Mouse (Mus musculus) spleen, adult 2 months (tissue): ENCODE data around the gene Hist2h2aa2. TPM values are rescaled to one million over a fixed set of nuclear protein-coding genes. Genes with fewer than 3 reads are reported as not detected.

Experiments used
- DNase-seq, 2 experiments: peaks; one replicate each; pipeline versions ENCODE4 v3.0.0 to v3.0.0-alpha.2; 2012 to 2021; ENCODE audit warnings: low spot score in 2 of 2, low read depth in 1 of 2
- H3K27ac ChIP-seq: fragments of 200-500 bp; 2 replicates; pipeline ENCODE4 v1.5.1; 2012; ENCODE audit warnings: low read length, inconsistent platforms; ENCODE audit not compliant: insufficient read depth
- H3K27me3 ChIP-seq: fragments of 200-500 bp; 2 replicates; pipeline ENCODE4 v1.6.1; 2012; ENCODE audit warnings: mild to moderate bottlenecking, moderate library complexity, low read length, inconsistent platforms; ENCODE audit not compliant: control insufficient read depth, insufficient read depth
- H3K36me3 ChIP-seq: fragments of 200-500 bp; 2 replicates; pipeline ENCODE4 v1.6.1; 2012; ENCODE audit warnings: mild to moderate bottlenecking, low read length, inconsistent platforms; ENCODE audit not compliant: control insufficient read depth, insufficient read depth
- H3K4me1 ChIP-seq: fragments of 200-500 bp; 2 replicates; pipeline ENCODE4 v1.6.1; 2011; ENCODE audit warnings: inconsistent platforms; ENCODE audit not compliant: control insufficient read depth, insufficient read depth, insufficient read length
- H3K4me3 ChIP-seq: fragments of 200-500 bp; 2 replicates; pipeline ENCODE4 v1.5.1; 2011; ENCODE audit warnings: mild to moderate bottlenecking, inconsistent platforms; ENCODE audit not compliant: insufficient read depth, insufficient read length; ENCODE audit errors: extremely low read depth
- CTCF ChIP-seq: fragments of 200-500 bp; IDR thresholded peaks from 2 replicates; pipeline ENCODE4 v1.5.1; 2011; ENCODE audit warnings: mild to moderate bottlenecking, inconsistent platforms; ENCODE audit not compliant: insufficient read depth, insufficient read length, insufficient replicate concordance; ENCODE audit errors: extremely low read depth
- POLR2A ChIP-seq: fragments of 200-500 bp; IDR thresholded peaks from 2 replicates; pipeline ENCODE4 v1.6.1; 2011; ENCODE audit warnings: low read depth, low read length, inconsistent platforms
- WGBS: fragments of 180-500 bp; shearing (Covaris S2); methylation state at CpG from one replicate; pipeline ENCODE4 v1.1.7; 2018; 5-methylcytosine and 5-hydroxymethylcytosine counted together
- polyA plus RNA-seq: library from polyadenylated mRNA; depleted of rRNA; stranded (reverse); fragments of >200 nt; gene quantifications from 2 replicates; pipeline ENCODE4 v1.2.3, GENCODE M21; 2012

Gene Hist2h2aa2
- polyA plus RNA-seq, 1 experiment, result 169 TPM

DNA sequence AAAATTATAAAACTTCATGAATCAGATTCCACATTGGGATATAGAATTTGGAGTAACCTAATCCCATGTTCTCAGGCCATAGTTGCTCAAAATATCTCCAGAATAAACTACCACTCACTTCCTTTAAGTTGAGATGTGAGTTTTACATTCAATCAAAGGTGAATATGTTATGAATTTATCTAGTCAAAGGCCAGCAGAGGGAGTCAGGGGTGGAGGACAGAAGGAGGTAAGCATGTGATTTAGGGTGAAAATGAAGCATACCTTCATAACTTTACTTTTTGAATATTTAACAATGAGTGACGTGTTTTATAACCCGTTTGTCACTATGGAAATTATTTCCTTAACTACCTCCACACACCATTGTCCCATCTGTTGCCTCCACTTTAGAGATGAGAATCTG, 5.2 kb downstream of the Hist2h2aa2 start:
- Histone ChIP-seq H3K4me1 (no peaks in the 10 kb centered on the region), H3K4me3 (no peak overlapping the region), H3K27me3 (no peaks in the 10 kb centered on the region), H3K36me3 (no peaks in the 10 kb centered on the region), H3K27ac (no peak overlapping the region)
- 78% methylated on average over 2 of the region's 2 CpGs for WGBS
- no peak for DNase-seq
- TF ChIP-seq CTCF, result no peak
- TF ChIP-seq POLR2A, result no peak

DNA sequence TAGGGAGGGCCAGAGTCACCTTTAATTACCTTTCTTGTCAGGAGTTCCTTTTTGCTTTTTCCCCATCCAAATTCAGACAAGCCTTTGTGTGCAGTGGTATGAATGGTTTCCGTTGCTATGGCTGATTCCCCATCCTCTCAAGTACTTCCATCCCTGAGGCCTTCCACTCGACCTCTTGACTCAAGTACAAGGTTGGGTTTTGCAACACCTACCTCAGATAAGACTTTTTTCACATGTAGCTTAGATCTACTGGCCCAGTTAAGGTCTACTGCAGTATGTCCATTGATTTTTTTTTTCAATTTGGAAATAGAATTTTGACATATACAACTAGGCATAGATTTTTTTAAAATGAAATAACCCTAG, 8.3 kb downstream of the Hist2h2aa2 start:
- no peak overlapping the region for H3K4me3 ChIP-seq
- 79% methylated on average over 2 of the region's 2 CpGs for WGBS
- H3K36me3 ChIP-seq, result no peaks in the 10 kb centered on the region
- TF ChIP-seq CTCF (no peak), POLR2A (no peak)
- no peaks in the 10 kb centered on the region for H3K4me1 ChIP-seq
- no peaks in the 10 kb centered on the region for H3K27me3 ChIP-seq
- H3K27ac ChIP-seq, result no peak overlapping the region
- DNase-seq, result no peak

DNA sequence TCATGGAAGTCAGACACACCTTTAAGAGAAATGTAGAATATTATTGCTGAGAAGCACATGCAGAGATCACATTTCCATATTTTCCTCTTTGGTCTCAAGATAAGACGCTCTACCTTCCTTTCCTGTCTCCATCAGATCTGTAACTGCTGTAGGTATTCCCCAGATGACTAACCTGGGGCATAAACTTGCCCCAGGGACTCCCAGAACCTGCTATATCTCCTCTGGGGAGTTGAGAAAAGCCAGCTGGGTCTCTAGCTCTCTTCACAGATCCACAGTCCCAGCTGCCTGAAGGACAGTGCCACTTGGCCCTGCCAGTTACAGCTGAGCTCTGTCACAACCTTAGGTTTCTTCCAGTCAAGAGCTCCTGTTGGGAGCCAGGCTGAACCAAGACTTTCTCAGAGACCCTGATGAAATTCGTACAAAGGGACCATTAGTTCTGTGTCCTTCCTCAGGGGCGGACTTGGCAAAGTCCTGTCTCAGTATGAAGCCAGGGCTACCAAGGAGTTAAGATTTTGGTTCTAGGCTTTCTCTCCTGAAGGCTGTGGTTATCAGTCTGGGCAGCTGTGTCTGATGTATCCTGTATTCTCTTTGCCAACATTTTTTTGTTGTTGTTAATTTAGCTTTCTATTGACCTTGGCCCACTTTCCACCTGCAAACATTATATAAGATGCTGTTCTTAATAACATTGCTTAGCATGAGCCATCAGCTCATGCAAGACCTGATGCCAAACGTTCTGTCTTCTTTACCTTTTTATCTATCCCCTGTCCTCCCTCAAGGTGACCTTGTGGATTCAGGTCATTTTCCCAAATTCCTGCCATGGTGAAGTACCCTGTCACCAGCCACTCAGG, 8.9 kb downstream of the Hist2h2aa2 start:
- Histone ChIP-seq H3K27me3 (no peaks in the 10 kb centered on the region), H3K4me1 (no peaks in the 10 kb centered on the region), H3K4me3 (no peak overlapping the region), H3K27ac (no peak overlapping the region), H3K36me3 (no peaks in the 10 kb centered on the region)
- 76% methylated on average over 4 of the region's 4 CpGs for WGBS
- DNase-seq, result no peak
- TF ChIP-seq POLR2A (no peak), CTCF (no peak)

DNA sequence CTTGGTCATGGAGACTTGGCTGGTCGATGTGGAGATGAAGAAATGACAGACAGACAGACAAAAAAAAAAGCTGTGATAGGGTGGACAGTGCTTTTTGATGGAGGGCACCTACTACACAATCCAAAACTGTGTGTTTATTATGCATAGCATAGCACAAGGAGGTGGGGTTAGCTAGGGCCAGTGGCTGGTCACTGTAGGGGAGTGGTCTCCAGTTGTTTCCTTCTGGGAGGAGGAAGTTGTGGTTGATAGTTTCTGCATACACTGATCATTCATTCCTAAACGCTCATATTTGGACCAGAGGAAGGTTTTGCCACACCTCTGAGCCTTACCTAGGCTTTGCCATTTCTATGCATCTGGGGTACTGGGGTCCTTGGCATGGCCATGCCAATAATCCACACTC, 9.7 kb downstream of the Hist2h2aa2 start:
- no peak for TF ChIP-seq CTCF
- no peak for TF ChIP-seq POLR2A
- WGBS, result 49% methylated on average over 2 of the region's 2 CpGs
- Histone ChIP-seq H3K27ac (no peak overlapping the region), H3K27me3 (no peaks in the 10 kb centered on the region), H3K36me3 (no peaks in the 10 kb centered on the region), H3K4me1 (no peaks in the 10 kb centered on the region), H3K4me3 (no peak overlapping the region)
- DNase-seq, result no peak

DNA sequence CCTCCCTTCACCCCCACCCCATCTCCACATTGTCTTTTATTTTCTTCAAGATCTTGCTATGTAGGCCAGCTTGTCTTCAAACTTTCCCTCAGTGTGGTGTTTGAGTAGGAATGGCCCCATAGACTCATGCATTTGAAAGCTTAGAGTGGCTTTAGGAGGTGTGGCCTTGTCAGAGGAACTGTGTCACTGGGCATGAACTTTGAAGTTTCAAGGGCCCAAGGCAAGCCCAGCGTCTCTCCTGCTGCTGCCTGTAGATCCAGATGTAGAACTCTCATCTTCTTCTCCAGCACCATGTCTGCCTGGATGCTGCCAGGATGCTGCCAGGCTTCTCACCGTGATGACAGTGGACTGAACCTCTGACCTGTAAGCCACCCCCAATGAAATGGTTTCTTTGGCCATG, 11.2 kb downstream of the Hist2h2aa2 start:
- H3K36me3 ChIP-seq, result no peaks in the 10 kb centered on the region
- H3K27me3 ChIP-seq, result no peaks in the 10 kb centered on the region
- H3K4me3 ChIP-seq, result no peak overlapping the region
- WGBS, result 82% methylated on average over 2 of the region's 2 CpGs
- no peak for DNase-seq
- TF ChIP-seq CTCF (no peak), POLR2A (no peak)
- H3K27ac ChIP-seq, result no peak overlapping the region
- no peaks in the 10 kb centered on the region for H3K4me1 ChIP-seq

DNA sequence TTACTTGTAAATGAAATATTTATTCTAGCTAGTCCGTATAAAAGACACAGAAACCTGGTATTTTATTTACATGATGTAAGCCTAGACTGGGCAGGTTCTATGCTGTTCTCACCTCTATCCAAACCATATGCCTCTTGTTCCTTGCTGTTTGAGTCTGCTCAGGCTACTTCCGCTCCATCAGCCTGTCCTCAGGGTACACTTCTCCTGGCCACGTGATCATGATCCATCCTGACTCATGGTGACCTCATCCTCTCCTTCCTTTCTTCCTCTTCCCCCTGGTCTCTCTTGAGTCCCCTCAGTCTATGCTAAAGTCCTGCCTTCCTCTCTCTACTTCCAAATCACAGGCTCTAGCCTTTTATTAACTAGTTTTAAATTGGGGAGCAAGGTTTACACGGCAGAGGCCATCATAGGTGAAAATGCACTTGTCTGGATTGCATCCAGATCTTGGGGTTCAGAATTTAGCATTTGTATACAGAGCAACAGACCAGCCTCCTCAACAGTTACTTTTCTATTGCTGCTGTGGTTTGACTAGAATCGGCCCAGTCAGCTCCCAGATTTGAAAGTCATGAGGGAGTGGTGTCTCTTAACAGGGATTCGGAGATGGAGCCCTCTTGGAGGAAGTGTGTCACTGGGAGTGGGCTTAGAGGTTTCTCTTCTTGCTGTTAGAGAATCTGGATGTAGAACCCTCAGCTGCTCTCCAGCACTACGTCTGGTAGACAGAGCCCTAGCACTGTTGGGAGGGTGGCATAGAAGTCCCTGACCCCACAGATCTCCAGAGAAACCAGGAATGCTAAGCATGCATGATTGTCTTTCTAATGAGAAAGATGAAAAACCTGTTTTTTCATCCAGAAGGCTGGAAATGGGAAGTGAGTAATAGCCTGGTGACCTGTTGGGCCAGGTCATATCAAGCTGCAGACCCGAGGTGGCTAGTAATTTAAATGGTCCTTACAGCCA, 13.1 kb downstream of the Hist2h2aa2 start:
- no peak for DNase-seq

More for the DNA sequence above, 13.1 kb downstream of the Hist2h2aa2 start:
- H3K4me3 ChIP-seq, result no peak overlapping the region
- H3K36me3 ChIP-seq, result no peaks in the 10 kb centered on the region
- TF ChIP-seq POLR2A, result no peak
- no peak for TF ChIP-seq CTCF
- peaks cover 6% of the 10 kb centered on the region for H3K4me1 ChIP-seq
- H3K27ac ChIP-seq, result no peak overlapping the region
- H3K27me3 ChIP-seq, result no peaks in the 10 kb centered on the region
- WGBS, result 76% methylated on average over 8 of the region's 8 CpGs
